Mouse (Mus musculus) lung, postnatal 14 days (tissue): Measurements from ENCODE around the gene Wbp1.

Source experiments
- DNase-seq: peaks from one replicate; pipeline ENCODE4 v3.0.0; 2021

Wbp1 gene

GRCm38 (mm10) chr6:83120930-83121862 lies at the start of gene Wbp1:
TSS of gene Wbp1 (minus strand) at chr6:83121559.
- DNase-seq = peak; percentile 91

GRCm38 (mm10) chr6:83171063-83171462 lies 49.7 kb upstream of the Wbp1 start:
- DNase-seq = no peak

GRCm38 (mm10) chr6:83169872-83170271 lies 48.5 kb upstream of the Wbp1 start:
- DNase-seq = no peak

GRCm38 (mm10) chr6:83166243-83166630 lies 44.9 kb upstream of the Wbp1 start:
- DNase-seq = no peak

- peak; percentile 96 for DNase-seq
These were observed 44.4 kb upstream of the Wbp1 start, which contains the start of gene Dctn1 for GRCm38 (mm10) chr6:83165607-83166242. TSS of gene Dctn1 (plus strand) at chr6:83165920.

GRCm38 (mm10) chr6:83165026-83165606 lies 43.8 kb upstream of the Wbp1 start:
- no peak for DNase-seq

GRCm38 (mm10) chr6:83162701-83163100 lies 41.3 kb upstream of the Wbp1 start:
- peak; percentile 69 for DNase-seq

GRCm38 (mm10) chr6:83161921-83162641 lies 40.7 kb upstream of the Wbp1 start:
- peak; percentile 55 for DNase-seq

GRCm38 (mm10) chr6:83161442-83161841 lies 40.1 kb upstream of the Wbp1 start:
- DNase-seq = no peak

- peak; percentile 58 for DNase-seq
These were observed 38.1 kb upstream of the Wbp1 start for GRCm38 (mm10) chr6:83159456-83159855.

GRCm38 (mm10) chr6:83156259-83156684 lies 34.9 kb upstream of the Wbp1 start, which contains the start of the genes Wdr54 and 1700003E16Rik:
TSS of gene Wdr54 (minus strand) at chr6:83156397.
TSS of gene 1700003E16Rik (plus strand) at chr6:83156404.
- peak; percentile 41 for DNase-seq

GRCm38 (mm10) chr6:83155552-83156238 lies 34.3 kb upstream of the Wbp1 start:
- no peak for DNase-seq

- no peak for DNase-seq
These were observed 32.1 kb upstream of the Wbp1 start for GRCm38 (mm10) chr6:83153485-83153884.

- DNase-seq = no peak
These were observed 31.7 kb upstream of the Wbp1 start for GRCm38 (mm10) chr6:83153038-83153437.

- DNase-seq = no peak
These were observed 30.4 kb upstream of the Wbp1 start for GRCm38 (mm10) chr6:83151721-83152120.

- no peak for DNase-seq
These were observed 25.9 kb upstream of the Wbp1 start for GRCm38 (mm10) chr6:83147280-83147679.

GRCm38 (mm10) chr6:83145805-83146204 lies 24.4 kb upstream of the Wbp1 start:
- DNase-seq = no peak

- no peak for DNase-seq
These were observed 23.9 kb upstream of the Wbp1 start for GRCm38 (mm10) chr6:83145209-83145608.

GRCm38 (mm10) chr6:83142886-83143285 lies 21.5 kb upstream of the Wbp1 start:
- no peak for DNase-seq

GRCm38 (mm10) chr6:83142211-83142731 lies 20.9 kb upstream of the Wbp1 start:
- DNase-seq = no peak

- DNase-seq = no peak
These were observed 20.3 kb upstream of the Wbp1 start for GRCm38 (mm10) chr6:83141636-83142035.

- DNase-seq = no peak
These were observed 18.7 kb upstream of the Wbp1 start for GRCm38 (mm10) chr6:83140044-83140443.
